Mouse (Mus musculus) layer of hippocampus, postnatal 36 days (tissue): ENCODE data around the gene Lmf1. TPM values are rescaled to one million over a fixed set of nuclear protein-coding genes. Genes with fewer than 3 reads are reported as not detected.

Experiments used
- DNase-seq, 2 experiments: peaks; one replicate each; pipeline ENCODE4 v3.0.0; 2022
- total RNA-seq, 2 experiments: library from RNA; stranded (reverse); gene quantifications; 2 replicates each; pipeline ENCODE4 v1.2.3; 2021

Gene Lmf1
- total RNA-seq, 2 experiments from 2014 or later: 28.3 to 28.8 TPM

DNA sequence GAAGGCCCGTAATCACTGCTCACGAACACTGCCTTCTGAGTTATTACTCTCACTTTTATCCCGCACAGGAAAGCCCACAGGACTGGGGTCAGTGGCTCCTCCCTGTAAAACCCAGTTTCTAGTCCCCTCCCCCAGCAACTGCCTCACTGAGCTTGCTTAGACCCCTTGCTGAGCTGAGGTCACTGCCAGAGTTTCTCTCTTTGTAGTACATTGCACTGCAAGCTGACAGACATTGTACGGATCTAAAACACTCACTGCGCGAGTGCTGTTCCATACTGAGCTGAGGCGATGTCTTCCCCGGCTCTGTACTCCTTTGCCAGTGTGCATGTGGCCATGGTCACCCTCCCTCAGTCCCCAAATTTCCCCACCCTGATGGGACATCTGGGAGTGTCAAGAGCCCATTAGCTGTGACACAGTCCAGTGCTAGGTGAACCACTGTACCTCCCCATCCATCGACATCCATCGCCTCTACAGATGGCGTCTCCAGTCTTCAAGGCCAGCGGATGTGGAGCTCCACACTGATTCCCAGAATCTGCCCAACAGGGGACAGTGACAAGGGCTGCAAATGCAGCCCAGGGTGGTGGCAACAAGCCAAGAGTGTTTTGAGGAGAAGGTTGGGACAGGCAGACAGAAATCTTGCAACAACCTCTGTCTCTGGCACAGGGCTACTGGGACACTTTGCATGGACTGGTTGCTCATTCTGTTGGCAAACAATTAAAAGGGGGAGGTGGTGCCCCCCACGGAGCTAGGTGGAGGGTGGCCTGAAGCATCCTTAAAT, 64.8 kb downstream of the Lmf1 start:
- no peak for DNase-seq

DNA sequence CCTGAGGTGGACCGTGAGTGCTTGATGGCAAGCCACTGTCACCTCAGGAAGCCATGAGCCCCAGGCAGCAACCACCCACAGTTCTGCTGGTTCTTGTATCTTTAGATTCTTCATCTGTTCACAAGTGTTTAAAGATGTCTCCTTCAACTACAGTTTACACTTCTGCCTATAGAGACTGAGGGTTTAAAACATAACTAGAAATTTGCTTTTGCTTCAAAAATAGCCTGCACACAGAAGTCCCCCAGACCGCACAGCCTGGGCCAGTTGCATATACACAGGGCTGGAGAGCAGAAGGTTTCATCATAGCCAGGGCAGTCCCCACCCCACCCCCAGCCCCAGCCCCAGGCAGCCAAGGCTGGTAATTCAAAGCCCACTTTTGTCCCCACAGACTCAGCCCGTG, 65.9 kb downstream of the Lmf1 start:
- no peak for DNase-seq

DNA sequence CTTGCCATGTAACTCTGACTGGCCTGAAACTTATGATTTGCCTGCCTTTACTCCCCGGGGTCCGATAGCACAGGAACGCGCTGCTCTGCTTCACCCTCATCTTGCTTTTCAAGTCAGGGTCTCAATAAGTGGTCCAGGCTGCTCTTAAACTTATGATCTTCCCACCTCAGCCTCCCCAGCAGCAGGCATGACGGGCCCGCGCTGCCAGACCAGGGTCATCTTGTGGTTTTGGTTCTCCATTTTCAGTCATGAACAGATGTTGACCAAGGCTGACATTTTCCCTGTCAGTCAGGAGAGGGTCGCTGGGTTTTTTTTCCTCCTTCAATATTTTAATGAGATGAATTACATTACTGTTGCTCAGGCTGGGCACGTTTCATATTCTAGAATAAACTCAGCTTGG, 66.8 kb downstream of the Lmf1 start:
- DNase-seq: no peak

DNA sequence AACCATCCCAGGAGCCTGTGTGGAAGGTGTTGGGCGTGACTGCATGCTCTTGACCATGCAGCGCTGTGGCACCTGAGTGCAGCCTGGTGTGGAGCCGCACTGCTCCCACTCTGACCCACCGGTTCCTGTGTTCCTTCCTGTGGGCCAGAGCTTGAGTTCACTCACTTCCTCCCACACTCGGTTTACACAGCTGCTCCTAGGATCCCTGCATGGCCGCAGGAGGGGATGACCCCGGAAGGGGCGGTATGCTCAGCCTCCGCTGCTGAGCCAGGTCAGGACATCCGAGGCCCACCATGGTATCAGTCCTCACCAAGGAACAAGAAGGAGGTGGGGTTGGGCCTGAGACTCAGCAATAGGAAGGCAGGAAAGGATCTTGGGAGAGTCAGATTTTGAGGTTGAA, 69.0 kb downstream of the Lmf1 start:
- no peak for DNase-seq

DNA sequence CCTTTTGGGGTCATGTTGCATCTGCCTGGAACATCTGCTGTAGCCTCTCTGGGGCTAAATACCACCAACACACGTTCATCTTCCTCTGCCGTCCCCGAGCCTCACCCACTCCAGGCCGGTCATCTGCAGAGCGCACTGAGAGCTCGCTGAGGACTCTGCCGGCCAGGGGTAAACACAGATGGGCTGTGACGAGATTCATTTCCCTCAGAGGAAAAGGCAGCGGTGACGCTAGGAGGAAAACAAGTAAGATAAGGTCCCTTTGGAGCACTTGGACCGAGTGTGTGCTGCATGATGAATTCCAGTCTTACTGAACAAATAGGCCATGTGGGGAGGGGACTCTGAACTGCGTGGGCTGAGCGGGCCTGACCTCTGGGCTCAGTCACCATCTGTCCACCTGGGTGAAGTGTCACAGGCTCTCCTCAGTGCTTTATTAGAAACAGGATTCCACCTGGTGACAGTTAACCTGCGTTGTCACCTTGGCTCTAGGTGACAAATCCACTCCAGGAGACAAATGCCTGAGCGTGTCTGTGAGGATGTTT, 69.9 kb downstream of the Lmf1 start:
- no peak for DNase-seq

DNA sequence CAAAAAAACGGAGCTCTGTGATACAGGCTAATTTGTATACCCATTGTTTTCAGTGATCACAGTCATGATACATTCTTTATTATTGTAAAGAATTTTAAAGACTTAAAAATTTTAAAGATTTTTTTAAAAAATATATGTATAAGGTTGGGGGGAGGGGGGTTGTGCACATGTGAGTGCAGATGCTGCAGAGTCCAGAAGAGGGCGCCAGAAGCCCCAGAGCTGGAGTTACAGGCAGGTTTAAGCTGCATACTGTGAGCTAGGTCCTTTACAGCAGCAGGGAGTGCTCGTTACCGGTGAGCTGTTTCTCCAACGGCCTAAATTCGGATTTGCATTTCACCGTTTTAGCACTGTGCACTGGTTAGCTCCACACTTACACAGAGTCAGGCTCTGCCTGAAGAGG, 71.8 kb downstream of the Lmf1 start:
- DNase-seq: no peak

DNA sequence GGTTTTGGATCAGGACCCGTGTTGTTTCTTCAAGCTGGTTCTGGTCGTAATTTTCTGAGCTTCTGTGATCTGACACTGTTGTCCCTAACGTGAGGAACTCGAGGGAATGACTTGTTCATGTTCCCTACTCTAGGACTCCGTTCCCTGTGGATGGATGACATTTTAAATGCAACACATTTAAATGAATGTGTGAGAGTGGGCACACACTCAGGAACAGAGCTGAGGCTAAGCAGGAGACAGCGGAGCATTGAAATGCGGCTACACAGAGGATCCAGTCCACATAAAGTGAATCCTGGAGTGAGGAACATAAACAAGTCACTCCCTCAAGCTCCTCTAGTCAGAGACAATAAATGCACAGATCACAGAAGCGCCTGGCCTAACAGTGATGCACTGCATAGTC, 73.4 kb downstream of the Lmf1 start:
- DNase-seq: no peak

DNA sequence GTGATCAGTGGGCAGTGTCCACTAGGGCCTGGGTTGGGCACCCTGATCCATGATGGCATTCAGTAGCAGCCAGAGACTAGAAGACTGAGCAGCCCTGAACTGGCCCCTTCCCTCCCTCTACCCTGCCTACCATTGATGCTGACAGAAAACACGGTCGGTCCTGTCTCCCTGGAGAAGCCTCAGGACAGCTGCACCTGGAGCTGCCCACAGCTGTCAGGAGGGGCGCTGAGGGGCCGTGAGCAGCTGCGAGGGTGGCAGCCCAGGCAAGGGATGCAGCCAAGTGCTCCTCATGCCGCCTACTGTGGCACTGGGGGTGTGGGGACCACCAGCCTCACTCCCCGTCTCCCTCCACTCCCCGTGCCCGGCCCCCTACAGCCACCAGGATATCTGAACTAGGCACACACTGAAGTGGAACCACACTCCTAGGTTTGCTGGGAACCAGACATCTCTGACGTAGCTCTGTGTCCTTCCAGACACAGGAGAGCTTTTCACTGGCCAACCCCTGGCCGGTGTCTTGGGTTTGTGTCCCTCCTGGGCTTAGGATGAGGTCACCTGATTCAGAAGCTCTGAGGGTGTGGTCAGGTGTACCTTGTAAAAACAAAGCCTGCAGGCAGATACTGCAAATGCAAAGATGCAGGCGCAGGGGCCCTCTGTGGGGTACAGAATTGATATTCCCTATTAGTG, 77.4 kb downstream of the Lmf1 start:
- DNase-seq: no peak

DNA sequence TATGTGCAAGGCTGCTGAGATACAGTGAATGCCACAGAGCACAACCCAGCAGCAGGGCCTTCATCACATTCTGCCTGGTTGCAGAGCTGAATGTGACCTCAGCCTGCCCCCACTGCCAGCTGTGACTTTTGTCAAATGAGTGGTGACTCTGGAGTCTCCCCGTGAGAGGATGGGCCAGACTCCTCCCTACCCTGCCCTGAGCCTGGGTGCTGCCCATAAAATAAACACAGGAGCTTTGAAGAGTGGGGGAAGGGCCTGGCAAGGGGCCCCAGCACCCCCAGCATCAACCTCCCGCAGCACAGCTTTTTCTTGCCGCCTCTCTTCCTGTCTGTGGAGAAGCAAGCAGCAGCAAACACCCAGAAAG, 77.9 kb downstream of the Lmf1 start:
- DNase-seq: no peak

DNA sequence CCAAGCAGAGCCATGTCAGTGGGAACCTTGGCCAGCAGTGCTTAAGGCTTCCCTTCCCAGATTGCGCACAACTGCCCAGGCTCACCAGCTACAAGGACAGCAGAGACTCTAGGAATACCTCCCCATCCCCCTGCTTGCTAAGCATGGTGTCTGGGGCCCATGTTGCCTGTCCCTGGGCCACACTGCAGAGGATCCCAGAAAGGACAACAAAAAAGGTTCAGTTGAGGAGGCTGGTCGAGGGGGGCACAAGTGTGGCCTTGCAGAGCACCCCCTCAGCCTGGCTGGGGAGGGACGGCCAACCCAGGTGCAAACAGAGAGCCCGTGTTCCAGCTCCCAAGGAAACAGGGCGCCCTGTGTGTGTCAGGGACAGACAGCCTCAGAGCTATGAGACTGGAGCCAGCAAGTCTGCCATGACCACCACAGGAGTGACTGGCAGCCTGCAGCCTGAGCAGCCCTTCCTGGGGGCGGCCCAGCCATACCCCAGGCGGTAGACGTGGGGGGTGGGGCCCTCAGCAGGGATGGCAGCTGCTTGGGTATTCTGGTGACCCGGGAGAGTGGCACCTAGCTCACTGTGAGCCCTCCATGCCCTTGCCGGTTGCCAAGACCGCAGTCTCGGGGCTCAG, 84.4 kb downstream of the Lmf1 start:
- peak in 1 of 2 experiments; percentile 51 for DNase-seq

DNA sequence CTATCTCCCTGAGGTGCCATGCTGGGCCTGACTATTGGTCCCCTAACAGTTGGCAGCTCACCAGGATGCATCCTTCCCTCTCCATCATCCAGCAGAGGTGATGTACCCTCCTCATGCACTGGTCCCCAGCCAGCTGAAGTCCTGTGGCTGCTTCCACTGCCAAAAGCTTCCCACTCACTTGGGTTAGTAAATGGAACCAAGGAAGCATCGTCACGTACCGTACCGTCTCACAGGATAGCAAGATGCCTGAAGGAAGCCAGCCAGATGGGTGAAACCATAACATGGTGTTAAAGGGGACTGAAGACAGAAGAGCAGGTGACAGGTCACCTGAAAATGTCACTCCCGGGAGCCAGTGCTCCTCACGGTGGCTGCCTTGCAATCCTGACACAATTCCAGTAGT, 86.6 kb downstream of the Lmf1 start:
- no peak for DNase-seq

DNA sequence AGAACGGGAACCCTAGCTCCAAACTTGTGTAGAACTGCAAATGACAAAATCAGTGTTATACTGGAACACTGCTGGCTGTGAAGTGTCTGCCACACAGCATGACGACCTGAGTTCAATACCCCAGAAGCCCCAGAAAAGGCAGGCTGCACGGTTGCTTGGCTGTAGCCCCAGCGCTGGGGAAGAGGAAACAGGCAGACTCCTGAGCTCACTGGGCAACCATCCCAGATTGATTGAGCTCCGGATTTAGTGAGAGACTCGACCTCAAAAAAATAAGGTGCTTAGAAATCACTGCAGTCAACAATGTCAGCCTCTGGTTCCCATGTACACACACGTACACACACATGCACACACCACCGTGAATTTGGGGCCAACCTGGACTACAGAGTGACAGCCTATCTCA, 87.0 kb downstream of the Lmf1 start:
- no peak for DNase-seq

DNA sequence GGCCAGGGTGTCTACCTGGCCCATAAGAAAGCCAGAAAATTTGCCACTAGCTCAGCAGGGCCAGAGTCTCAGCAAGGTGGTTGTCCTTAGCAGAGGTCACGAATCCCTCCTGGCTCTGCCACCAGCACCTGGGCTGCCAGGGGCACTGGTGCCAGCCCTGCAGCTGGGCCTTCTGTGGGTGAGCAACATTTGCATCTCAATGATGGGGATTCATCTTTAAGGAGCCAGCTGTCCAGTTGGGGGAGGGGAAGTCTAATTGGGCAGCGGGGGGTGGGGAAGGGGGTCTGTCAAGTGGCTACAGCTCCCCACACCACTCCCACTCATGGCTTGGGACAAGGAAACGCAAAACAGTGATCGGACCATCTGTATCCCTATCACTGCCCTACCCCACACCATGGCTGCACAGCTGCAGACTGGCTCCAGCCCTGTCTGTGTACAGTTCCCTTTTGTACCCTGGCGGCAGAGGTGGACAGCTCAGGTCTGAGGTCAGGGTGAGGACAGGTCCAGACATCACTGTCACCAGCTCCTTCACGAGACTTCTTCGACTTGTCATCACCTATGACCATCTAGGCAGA, 89.7 kb downstream of the Lmf1 start:
- no peak for DNase-seq

DNA sequence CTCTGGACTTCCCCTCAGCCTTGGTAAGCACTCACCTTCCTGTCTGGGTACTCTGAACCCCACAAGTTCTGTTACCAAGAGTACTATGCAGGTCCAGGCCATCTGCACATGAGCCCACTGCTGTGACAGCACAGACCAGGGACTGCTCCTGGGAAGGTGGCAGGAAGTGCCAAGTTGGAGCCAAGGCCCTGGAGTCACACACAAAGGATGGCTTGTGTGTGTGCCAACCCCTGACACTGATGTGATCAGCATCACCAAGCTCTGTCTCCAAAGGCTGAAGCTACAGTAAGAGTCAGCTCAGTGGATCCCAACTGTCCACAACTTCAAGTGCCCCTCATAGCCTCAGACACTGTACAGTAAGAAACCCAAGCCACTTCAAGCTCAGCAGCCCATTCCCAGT, 94.1 kb downstream of the Lmf1 start:
- no peak for DNase-seq

DNA sequence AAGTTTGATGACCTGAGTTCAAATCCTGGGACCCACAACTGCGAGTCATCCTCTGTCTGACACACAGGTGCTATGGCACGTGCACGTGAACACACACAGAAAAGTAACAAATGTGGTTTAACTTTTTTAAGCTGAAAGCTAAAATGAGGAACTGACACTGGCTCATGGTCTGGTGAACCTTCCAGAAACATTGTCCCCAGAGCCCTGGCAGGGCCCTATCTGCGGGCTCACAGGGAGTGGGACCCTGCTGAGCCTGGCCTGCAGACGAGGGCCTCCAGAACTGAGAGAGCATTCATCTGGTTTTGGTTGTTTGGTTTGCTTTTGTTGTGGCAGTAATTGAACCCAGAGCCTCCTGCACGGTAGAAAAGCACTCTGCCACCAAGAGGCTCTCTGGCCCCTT, 99.1 kb downstream of the Lmf1 start:
- DNase-seq: no peak

DNA sequence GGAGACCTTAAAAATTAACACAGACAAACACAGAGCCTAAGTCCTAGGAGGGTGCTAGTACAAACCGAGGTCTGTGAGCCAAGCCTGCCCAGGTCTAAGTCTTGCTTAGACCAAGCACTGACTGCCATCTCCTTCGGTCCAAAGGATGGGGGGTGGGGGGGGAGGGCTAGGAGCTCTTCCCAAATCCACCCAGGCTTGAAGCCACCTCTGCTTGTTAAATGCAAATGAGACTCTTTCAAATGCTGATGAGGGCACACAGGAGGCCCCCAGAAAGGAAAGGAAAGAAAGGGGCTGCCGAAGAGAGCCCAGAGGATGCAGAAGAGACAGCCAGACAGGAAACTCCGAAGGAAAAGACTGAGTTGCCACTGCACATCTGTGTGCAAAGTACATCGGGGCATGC, 100.9 kb downstream of the Lmf1 start:
- no peak for DNase-seq

DNA sequence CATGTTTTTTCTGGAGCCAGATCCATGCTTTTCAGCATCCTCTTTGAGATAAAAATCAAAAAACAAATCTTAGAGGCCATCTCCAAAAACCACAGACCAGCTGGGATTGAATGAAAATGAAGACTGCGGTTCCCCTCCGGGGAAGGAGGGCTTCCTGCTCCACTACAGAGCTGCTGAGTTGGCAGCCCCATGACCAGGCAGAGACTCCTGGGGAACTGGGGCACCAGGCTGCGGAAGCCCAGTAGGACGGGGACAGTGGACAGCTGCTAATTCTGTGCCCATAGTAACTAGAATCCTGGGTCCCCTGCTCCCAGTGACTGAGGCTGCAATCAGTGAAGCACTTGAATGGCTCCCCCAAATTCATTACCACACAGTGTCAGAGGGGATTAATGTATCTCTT, 102.8 kb downstream of the Lmf1 start:
- no peak for DNase-seq

DNA sequence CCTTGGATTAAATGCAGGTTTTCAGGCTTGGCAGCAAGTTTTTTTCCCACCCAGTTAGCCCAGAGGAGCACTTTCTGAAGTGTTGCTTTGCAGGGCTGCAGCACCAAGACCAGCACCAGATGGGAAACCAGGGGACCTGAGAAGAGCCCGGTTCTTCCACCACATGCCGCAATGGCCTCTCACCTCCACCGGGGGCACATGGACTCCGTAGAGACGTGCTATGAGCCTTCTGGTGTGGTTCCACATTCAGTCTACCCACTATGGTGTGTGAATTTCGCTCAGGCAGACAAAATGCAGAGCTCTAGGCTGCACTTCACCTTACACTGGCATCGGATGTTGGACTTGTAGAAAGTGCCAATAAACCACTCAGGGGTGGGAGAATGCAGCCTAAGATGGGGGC, 107.4 kb downstream of the Lmf1 start:
- no peak for DNase-seq

DNA sequence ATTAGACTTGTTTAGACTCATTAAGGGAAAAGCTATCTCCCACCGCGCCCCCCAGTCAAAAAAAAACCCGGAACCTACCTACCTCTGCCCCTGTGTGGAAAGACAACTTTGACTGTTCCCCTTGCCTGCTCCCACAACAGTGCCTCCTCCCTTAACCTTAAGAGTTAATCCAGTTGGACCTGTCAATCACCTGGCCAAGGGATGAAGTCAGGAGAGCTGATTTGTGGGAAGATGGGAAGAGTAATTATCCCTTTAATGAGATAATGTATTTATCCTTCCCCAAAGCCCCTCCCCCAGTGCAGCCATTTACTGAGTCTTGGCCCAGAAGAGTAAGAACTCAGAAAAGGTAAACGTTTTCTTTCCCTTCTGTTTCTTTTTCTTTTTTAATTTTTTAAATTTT, 110.0 kb downstream of the Lmf1 start:
- no peak for DNase-seq

DNA sequence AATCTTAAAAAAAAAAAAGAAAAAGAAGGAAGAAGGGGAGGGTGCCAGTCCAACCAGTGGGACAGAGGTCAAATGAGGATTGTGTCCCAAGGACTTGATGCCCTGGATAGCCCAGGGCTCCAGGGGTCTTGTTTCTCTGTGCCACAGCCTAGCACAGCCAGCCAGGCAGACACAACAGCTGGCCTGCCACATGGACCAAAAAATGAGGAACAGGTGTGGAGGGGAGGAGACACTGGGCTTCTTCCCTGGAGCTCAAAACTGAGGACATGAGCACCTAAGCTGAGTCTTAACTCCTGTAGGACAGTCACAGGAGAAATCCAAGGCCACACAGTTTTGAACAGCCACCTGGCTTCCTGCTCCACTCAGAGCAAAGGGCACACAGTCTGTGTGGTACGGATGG, 117.4 kb downstream of the Lmf1 start:
- DNase-seq: no peak

DNA sequence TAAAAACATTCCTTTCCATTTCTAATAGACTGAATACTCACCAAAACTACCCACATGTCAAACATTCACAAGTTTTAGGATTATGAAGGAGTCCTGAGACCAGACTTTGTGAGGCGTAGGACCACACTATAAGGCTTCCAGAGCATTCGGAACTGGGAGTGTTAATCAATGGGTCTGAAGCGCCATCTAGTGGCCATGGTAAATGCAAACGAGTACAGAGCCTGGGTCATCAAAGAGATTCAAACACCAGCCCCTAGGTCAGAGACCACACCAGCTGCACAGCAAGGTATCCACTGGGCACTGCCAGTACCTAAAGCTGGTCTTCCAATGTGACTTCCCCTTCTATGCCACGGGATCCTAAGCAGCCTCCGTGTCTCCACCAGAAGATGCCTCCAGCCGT, 119.6 kb downstream of the Lmf1 start:
- DNase-seq: peak; percentile 65 to 76

DNA sequence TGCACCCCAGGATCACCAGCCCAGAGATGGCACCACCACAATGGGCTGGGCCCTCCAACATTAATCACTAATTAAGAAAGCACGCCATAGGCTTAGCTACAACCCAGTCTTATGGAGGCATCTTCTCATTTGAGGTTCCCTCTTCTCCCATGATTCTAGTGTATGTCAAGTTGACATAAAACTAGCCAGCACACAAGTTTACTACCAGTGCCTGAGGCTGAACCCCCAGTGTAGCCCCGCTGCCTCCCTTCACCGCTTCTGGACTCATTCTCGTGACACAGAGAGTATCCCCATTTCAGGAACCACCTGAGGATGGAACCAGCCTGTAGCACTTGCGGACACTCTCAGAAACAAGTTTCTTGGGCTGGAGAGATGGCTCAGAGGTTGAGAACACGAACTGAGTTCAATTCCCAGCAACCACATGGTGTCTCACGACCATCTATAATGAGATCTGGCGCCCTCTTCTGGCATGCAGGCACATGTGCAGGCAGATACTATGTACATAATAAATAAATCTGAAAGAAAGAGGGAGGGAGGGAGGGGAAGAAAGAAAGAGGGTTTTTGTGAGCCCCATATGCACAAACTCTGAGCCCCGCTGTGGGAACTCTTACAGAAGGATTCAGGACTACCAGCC, 122.1 kb downstream of the Lmf1 start:
- DNase-seq: no peak

DNA sequence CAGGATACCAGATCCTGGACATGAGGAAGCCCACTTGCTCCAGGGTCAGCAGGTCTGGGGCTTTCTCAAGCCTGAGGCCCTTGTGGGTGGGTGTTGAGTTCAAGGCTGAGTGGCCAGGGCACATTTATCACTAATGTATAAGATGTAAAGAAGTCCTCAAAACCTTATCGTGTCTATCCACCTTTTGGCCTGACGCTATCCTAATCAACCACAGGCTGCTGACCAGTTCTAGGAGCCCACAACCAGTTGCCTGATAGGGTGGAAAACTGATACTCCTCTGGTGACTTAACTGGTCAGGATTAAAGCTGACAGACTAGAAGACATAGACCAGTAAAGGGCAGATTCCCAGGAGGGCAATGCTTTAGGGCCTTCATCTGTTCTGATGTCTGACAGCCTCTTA, 131.1 kb downstream of the Lmf1 start:
- DNase-seq: no peak
